Mouse (Mus musculus): ENCODE measurements around the gene Senp8. TPM values are rescaled to one million over a fixed set of nuclear protein-coding genes. Genes with fewer than 3 reads are reported as not detected.
"Not testable (repeated sequence)": the region's sequence is repeated elsewhere in the genome, so short reads cannot be mapped to it uniquely, and the experiment has no call there.

The Senp8 gene
- total RNA-seq (2021), result 1 to 10 TPM; 8.4 to 8.5 TPM
- long read RNA-seq, experiment 1, partial matches to known transcripts, result 0 of 2 reads
- long read RNA-seq, experiment 1, other reads (novel, unspliced or antisense), result 1 of 2 reads
- long read RNA-seq, experiment 2, partial matches to known transcripts, result 0 of 2 reads
- long read RNA-seq, experiment 2, other reads (novel, unspliced or antisense), result 0 of 2 reads

GRCm38 (mm10) chr9:59750267-59751065, at the start of gene Senp8, which contains the start of gene Myo9a:
Gene Senp8, minus strand, starts transcription at chr9:59750710.
Gene Myo9a, plus strand, starts transcription at chr9:59750896.
- no peak; the same call in 1 of the 2 replicates for TF ChIP-seq CTCF (IDR thresholded peaks at IDR 0.05)
- intact Hi-C loops (cut with DNase I), result loop anchor here (1.0 to 2.0 kb wide), 2 partner anchors 63 to 94 kb away; partner anchors contain the start of gene Pkm
- DNase-seq (ENCODE audit: extremely low spot score in 1 of 2, low spot score in 2 of 2), result peak; percentile 100
- Histone ChIP-seq H3K27ac (peak within 1 kb of the TSS; percentile 99), H3K4me3 (peak within 1 kb of the TSS; percentile 82)

- H3K4me3 ChIP-seq; H3K27ac ChIP-seq; DNase-seq (ENCODE audit: extremely low spot score in 1 of 2, low spot score in 2 of 2); intact Hi-C loops (cut with DNase I): not testable (repeated sequence)
Observed at GRCm38 (mm10) chr9:59766966-59767461, 16.5 kb upstream of the Senp8 start.

GRCm38 (mm10) chr9:59760515-59760914, 10.0 kb upstream of the Senp8 start:
- intact Hi-C loops (cut with DNase I), result no loop called here
- Histone ChIP-seq H3K27ac (no peak overlapping the region), H3K4me3 (no peak overlapping the region)
- peak; percentile 45 for TF ChIP-seq CTCF (IDR thresholded peaks at IDR 0.05)
- DNase-seq (ENCODE audit: extremely low spot score in 1 of 2, low spot score in 2 of 2), result no peak

GRCm38 (mm10) chr9:59757016-59757415, 6.5 kb upstream of the Senp8 start:
- H3K27ac ChIP-seq; DNase-seq (ENCODE audit: extremely low spot score in 1 of 2, low spot score in 2 of 2); H3K4me3 ChIP-seq; intact Hi-C loops (cut with DNase I): not testable (repeated sequence)

- H3K27ac ChIP-seq, result no peak overlapping the region
- intact Hi-C loops (cut with DNase I), result no loop called here
- TF ChIP-seq CTCF (IDR thresholded peaks at IDR 0.05), result no peak
- no peak overlapping the region for H3K4me3 ChIP-seq
- no peak for DNase-seq (ENCODE audit: extremely low spot score in 1 of 2, low spot score in 2 of 2)
Observed at GRCm38 (mm10) chr9:59755199-59755598, 4.7 kb upstream of the Senp8 start.

GRCm38 (mm10) chr9:59751966-59752365, 1.5 kb upstream of the Senp8 start:
- TF ChIP-seq CTCF (IDR thresholded peaks at IDR 0.05), result no peak

GRCm38 (mm10) chr9:59751066-59751581, 614 bp upstream of the Senp8 start:
- H3K4me3 ChIP-seq, result peak overlapping the region; percentile 82
- TF ChIP-seq CTCF (IDR thresholded peaks at IDR 0.05), result no peak

More at GRCm38 (mm10) chr9:59751966-59752365, 1.5 kb upstream of the Senp8 start:
- Histone ChIP-seq H3K27ac (no peak overlapping the region), H3K4me3 (peak overlapping the region; percentile 82)
- intact Hi-C loops (cut with DNase I), result loop anchor here (2.0 kb wide), 1 partner anchor 95 kb away; the partner anchor contains the start of gene Pkm
- no peak for DNase-seq (ENCODE audit: extremely low spot score in 1 of 2, low spot score in 2 of 2)

GRCm38 (mm10) chr9:59749581-59750265, 787 bp downstream of the Senp8 start:
- Histone ChIP-seq H3K27ac (no peak overlapping the region), H3K4me3 (peak overlapping the region; percentile 82)
- no peak for TF ChIP-seq CTCF (IDR thresholded peaks at IDR 0.05)
- intact Hi-C loops (cut with DNase I), result loop anchor here (1.0 to 2.0 kb wide), 3 partner anchors 26 to 93 kb away; partner anchors contain the start of gene Pkm
- DNase-seq (ENCODE audit: extremely low spot score in 1 of 2, low spot score in 2 of 2), result no peak

More at GRCm38 (mm10) chr9:59751066-59751581, 614 bp upstream of the Senp8 start:
- intact Hi-C loops (cut with DNase I), result loop anchor here (2.0 kb wide), 1 partner anchor 94 kb away; the partner anchor contains the start of gene Pkm
- H3K27ac ChIP-seq, result peak overlapping the region; percentile 99
- peak; percentile 77 to 79 for DNase-seq (ENCODE audit: extremely low spot score in 1 of 2, low spot score in 2 of 2)

GRCm38 (mm10) chr9:59748969-59749368, 1.5 kb downstream of the Senp8 start:
- Histone ChIP-seq H3K27ac (no peak overlapping the region), H3K4me3 (no peak overlapping the region; the same call in 1 of the 2 replicates)
- intact Hi-C loops (cut with DNase I), result loop anchor here (1.0 kb wide), 1 partner anchor 26 kb away; no protein-coding TSS in a partner anchor
- no peak for TF ChIP-seq CTCF (IDR thresholded peaks at IDR 0.05)
- DNase-seq (ENCODE audit: extremely low spot score in 1 of 2, low spot score in 2 of 2), result peak in 1 of 2 experiments; percentile 36

GRCm38 (mm10) chr9:59748387-59748786, 2.1 kb downstream of the Senp8 start:
- DNase-seq (ENCODE audit: extremely low spot score in 1 of 2, low spot score in 2 of 2), result no peak
- no peak overlapping the region for H3K27ac ChIP-seq
- TF ChIP-seq CTCF (IDR thresholded peaks at IDR 0.05), result no peak
- no peak overlapping the region for H3K4me3 ChIP-seq
- intact Hi-C loops (cut with DNase I), result no loop called here

- Histone ChIP-seq H3K4me3 (no peak overlapping the region), H3K27ac (no peak overlapping the region)
- no peak for DNase-seq (ENCODE audit: extremely low spot score in 1 of 2, low spot score in 2 of 2)
- intact Hi-C loops (cut with DNase I), result no loop called here
- TF ChIP-seq CTCF (IDR thresholded peaks at IDR 0.05), result no peak
Observed at GRCm38 (mm10) chr9:59743903-59744302, 6.6 kb downstream of the Senp8 start.
